Mouse (Mus musculus): Measurements from ENCODE around the gene Gpr45.
A peak's percentile ranks its signal among the peaks of the same experiment; 100 is the strongest.
"Not testable (repeated sequence)": the region's sequence is repeated elsewhere in the genome, so short reads cannot be mapped to it uniquely, and the experiment has no call there.

Gpr45 gene

GRCm38 (mm10) chr1:42952734-42953481 is at the start of gene Gpr45:
Gene Gpr45 (plus strand): TSS chr1:42952872.
- DNase-seq, result peak in 1 of 2 experiments; percentile 39

GRCm38 (mm10) chr1:42905148-42905547 is 47.5 kb upstream of the Gpr45 start:
- DNase-seq, result no peak

- DNase-seq, result no peak
These were observed 46.0 kb upstream of the Gpr45 start for GRCm38 (mm10) chr1:42906696-42907095.

- no peak for DNase-seq
These were observed 45.5 kb upstream of the Gpr45 start for GRCm38 (mm10) chr1:42907153-42907552.

- DNase-seq, result no peak
These were observed 37.6 kb upstream of the Gpr45 start for GRCm38 (mm10) chr1:42915062-42915461.

GRCm38 (mm10) chr1:42916719-42917118 is 36.0 kb upstream of the Gpr45 start:
- DNase-seq, result no peak

- DNase-seq, result no peak
These were observed 34.8 kb upstream of the Gpr45 start for GRCm38 (mm10) chr1:42917908-42918307.

GRCm38 (mm10) chr1:42923924-42924323 is 28.7 kb upstream of the Gpr45 start:
- no peak for DNase-seq

- no peak for DNase-seq
These were observed 19.1 kb upstream of the Gpr45 start for GRCm38 (mm10) chr1:42933613-42934012.

GRCm38 (mm10) chr1:42948486-42948885 is 4.2 kb upstream of the Gpr45 start:
- DNase-seq, result no peak

- no peak for DNase-seq
These were observed 780 bp downstream of the Gpr45 start for GRCm38 (mm10) chr1:42953482-42953822.

- DNase-seq, result no peak
These were observed 4.2 kb downstream of the Gpr45 start for GRCm38 (mm10) chr1:42956828-42957227.

- no peak for DNase-seq
These were observed 30.6 kb downstream of the Gpr45 start for GRCm38 (mm10) chr1:42983082-42983771.

- no peak for DNase-seq
These were observed 31.4 kb downstream of the Gpr45 start for GRCm38 (mm10) chr1:42984119-42984518.

GRCm38 (mm10) chr1:42988996-42989395 is 36.3 kb downstream of the Gpr45 start:
- DNase-seq, result no peak

- no peak for DNase-seq
These were observed 53.4 kb downstream of the Gpr45 start for GRCm38 (mm10) chr1:43006051-43006514.

- no peak for DNase-seq
These were observed 53.9 kb downstream of the Gpr45 start for GRCm38 (mm10) chr1:43006524-43006923.

GRCm38 (mm10) chr1:43010461-43010860 is 57.8 kb downstream of the Gpr45 start:
- no peak for DNase-seq

GRCm38 (mm10) chr1:43015153-43015685 is 62.5 kb downstream of the Gpr45 start:
- not testable (repeated sequence) for DNase-seq

GRCm38 (mm10) chr1:43036014-43036413 is 83.3 kb downstream of the Gpr45 start:
- DNase-seq, result no peak

- no peak for DNase-seq
These were observed 89.6 kb downstream of the Gpr45 start for GRCm38 (mm10) chr1:43042271-43042670.

GRCm38 (mm10) chr1:43045204-43045982 is 92.7 kb downstream of the Gpr45 start:
- DNase-seq, result no peak

GRCm38 (mm10) chr1:43046990-43047389 is 94.3 kb downstream of the Gpr45 start:
- no peak for DNase-seq
